Mouse (Mus musculus): ENCODE data around the gene Marcksl1.
"Not testable (repeated sequence)": the region's sequence is repeated elsewhere in the genome, so short reads cannot be mapped to it uniquely, and the experiment has no call there.

Marcksl1 gene

GRCm38 (mm10) chr4:129510723-129511412 lies 2.5 kb upstream of the Marcksl1 start:
- DNase-seq = no peak

GRCm38 (mm10) chr4:129511413-129512096 lies 1.8 kb upstream of the Marcksl1 start:
- no peak for DNase-seq

GRCm38 (mm10) chr4:129513891-129514290 lies 510 bp downstream of the Marcksl1 start:
- no peak for DNase-seq

GRCm38 (mm10) chr4:129514300-129514898 lies 1.0 kb downstream of the Marcksl1 start:
- DNase-seq = no peak

GRCm38 (mm10) chr4:129516925-129517324 lies 3.5 kb downstream of the Marcksl1 start:
- no peak for DNase-seq

- DNase-seq = no peak
Measured at GRCm38 (mm10) chr4:129518519-129518918, 5.1 kb downstream of the Marcksl1 start.

GRCm38 (mm10) chr4:129525338-129525737 lies 12.0 kb downstream of the Marcksl1 start:
- DNase-seq = no peak

- DNase-seq = no peak
Measured at GRCm38 (mm10) chr4:129525889-129526288, 12.5 kb downstream of the Marcksl1 start.

- DNase-seq = not testable (repeated sequence)
Measured at GRCm38 (mm10) chr4:129528901-129529300, 15.5 kb downstream of the Marcksl1 start.

GRCm38 (mm10) chr4:129540012-129540411 lies 26.6 kb downstream of the Marcksl1 start:
- peak; percentile 22 for DNase-seq

GRCm38 (mm10) chr4:129541868-129542591 lies 28.6 kb downstream of the Marcksl1 start:
- peak; percentile 49 for DNase-seq

GRCm38 (mm10) chr4:129542592-129543141 lies 29.3 kb downstream of the Marcksl1 start, which contains the start of gene Hdac1:
Gene Hdac1, minus strand, starts transcription at chr4:129542713.
- peak; percentile 98 for DNase-seq

GRCm38 (mm10) chr4:129544106-129544505 lies 30.7 kb downstream of the Marcksl1 start:
- DNase-seq = no peak

- not testable (repeated sequence) for DNase-seq
Measured at GRCm38 (mm10) chr4:129547631-129548030, 34.2 kb downstream of the Marcksl1 start.

GRCm38 (mm10) chr4:129549306-129549705 lies 35.9 kb downstream of the Marcksl1 start:
- no peak for DNase-seq

GRCm38 (mm10) chr4:129550295-129550694 lies 36.9 kb downstream of the Marcksl1 start:
- no peak for DNase-seq

- not testable (repeated sequence) for DNase-seq
Measured at GRCm38 (mm10) chr4:129554512-129554911, 41.1 kb downstream of the Marcksl1 start.

- DNase-seq = peak; percentile 57
Measured at GRCm38 (mm10) chr4:129555421-129555861, 42.1 kb downstream of the Marcksl1 start.

GRCm38 (mm10) chr4:129555862-129556531 lies 42.6 kb downstream of the Marcksl1 start:
- peak; percentile 25 for DNase-seq

- peak; percentile 77 for DNase-seq
Measured at GRCm38 (mm10) chr4:129556532-129557223, 43.3 kb downstream of the Marcksl1 start.

GRCm38 (mm10) chr4:129557256-129557808 lies 44.0 kb downstream of the Marcksl1 start:
- no peak for DNase-seq

Data from cerebellum, adult 9-11 months (tissue).